Mouse (Mus musculus): ENCODE data around the gene Kcnq2.

Kcnq2 gene

DNA sequence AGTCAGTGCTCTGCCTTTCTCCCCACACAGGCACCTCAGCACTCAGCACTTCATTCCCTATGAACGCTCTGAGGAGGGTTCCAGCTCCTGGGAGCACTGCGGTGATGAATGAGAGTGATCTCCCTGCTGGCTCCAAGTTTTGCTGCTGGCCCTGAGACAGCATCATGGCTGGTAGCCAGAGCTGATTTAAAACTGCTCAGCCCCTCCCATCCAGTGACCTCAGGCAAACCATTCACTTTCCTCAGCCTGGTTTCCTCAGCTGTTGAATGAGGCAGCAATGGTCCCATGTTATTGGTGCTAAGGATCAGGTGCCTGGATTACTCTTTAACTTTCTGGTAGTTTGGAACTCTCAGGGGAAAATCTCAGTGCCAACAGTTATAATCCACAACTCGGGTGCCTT is 91.7 kb downstream of the Kcnq2 start, which contains the start of gene Chrna4:
Gene Chrna4, minus strand, starts transcription at position 110 of the 400 bp plus-strand sequence.
- no peak for DNase-seq (ENCODE audit: extremely low read depth, low read depth)

DNA sequence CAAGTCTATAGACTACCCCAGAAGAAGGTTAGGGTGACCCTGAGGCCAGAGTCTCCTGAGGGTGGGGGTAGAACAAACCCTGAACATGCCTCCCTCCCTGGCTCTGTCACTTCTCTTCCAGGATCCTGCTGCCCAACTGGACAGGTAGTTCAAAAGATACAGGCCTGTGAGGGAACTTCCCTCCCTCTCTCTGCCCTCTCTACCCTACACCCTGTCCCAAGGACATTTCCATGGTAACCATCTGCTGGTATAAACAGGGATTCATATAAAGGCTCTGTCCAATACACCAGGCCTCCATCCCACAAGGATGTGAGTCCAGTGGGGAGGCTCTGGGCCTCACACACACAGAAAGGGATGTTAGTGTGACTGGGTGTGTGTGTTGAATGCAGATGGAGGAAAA is 92.7 kb downstream of the Kcnq2 start:
- no peak for DNase-seq (ENCODE audit: extremely low read depth, low read depth)

GRCm38 (mm10) chr2:181041941-181042340 is 93.2 kb downstream of the Kcnq2 start:
- DNase-seq (ENCODE audit: extremely low read depth, low read depth) = no peak

DNA sequence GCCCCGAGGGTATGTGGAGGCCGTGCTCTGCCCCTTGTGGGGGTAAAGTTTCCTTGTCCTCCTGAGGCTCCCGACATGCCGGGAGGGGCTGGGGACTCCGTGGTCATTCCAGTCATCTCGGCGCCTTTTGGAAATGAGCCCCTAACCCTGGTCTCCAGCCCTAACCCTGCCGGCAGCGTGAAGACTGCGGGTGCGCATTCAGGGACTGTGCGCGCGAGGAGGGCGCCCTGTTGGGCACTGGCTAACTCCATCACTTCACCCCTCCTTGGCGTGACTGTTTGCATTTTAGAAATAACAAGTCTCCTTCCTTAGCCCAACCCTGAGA is 95.8 kb downstream of the Kcnq2 start:
- DNase-seq (ENCODE audit: extremely low read depth, low read depth) = no peak

- no peak for DNase-seq (ENCODE audit: extremely low read depth, low read depth)
These were observed 96.3 kb downstream of the Kcnq2 start for GRCm38 (mm10) chr2:181038644-181039355.

- no peak for DNase-seq (ENCODE audit: extremely low read depth, low read depth)
These were observed 98.5 kb downstream of the Kcnq2 start for GRCm38 (mm10) chr2:181036561-181036960.

DNA sequence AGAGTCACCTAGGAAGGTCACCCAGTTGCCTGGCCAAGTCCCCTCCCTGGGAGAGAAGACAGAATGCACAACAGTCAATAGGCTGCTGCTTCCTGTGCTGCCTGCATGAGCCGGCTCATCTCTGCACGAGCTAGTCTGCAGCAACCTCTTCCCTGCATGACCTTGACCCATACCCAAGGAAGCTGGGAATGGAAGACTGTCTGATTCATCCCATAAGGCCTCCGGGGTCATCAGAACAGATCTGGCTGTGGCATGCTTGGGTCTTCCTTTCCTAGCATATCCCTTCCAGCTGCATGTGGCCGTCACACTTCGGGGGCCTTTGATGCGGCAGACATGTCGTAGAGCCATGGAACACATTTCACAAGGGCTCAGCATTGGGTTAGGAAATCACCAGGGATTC is 99.9 kb downstream of the Kcnq2 start:
- no peak for DNase-seq (ENCODE audit: extremely low read depth, low read depth)

DNA sequence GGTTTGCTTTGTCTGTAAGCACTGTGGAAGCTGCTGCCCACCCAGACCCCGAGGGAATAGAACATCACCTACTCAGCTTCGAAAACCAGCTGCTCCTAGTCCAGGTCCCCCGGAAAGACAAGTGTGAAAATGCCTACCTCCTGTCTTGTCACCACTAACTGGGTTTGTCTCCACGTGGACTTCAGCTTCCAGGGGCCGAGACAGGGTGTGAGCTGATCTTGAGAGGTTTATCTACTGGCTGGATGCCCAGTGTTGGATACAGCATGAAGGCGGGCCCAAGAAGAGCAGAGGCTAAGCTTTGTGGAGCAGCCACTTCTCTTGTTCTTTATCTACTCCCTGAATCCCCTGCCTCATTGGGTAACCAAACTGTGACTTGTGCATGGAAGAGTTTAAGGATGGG is 101.8 kb downstream of the Kcnq2 start:
- DNase-seq (ENCODE audit: extremely low read depth, low read depth) = peak; percentile 7

- no peak for DNase-seq (ENCODE audit: extremely low read depth, low read depth)
These were observed 102.7 kb downstream of the Kcnq2 start for GRCm38 (mm10) chr2:181032407-181032806.

DNA sequence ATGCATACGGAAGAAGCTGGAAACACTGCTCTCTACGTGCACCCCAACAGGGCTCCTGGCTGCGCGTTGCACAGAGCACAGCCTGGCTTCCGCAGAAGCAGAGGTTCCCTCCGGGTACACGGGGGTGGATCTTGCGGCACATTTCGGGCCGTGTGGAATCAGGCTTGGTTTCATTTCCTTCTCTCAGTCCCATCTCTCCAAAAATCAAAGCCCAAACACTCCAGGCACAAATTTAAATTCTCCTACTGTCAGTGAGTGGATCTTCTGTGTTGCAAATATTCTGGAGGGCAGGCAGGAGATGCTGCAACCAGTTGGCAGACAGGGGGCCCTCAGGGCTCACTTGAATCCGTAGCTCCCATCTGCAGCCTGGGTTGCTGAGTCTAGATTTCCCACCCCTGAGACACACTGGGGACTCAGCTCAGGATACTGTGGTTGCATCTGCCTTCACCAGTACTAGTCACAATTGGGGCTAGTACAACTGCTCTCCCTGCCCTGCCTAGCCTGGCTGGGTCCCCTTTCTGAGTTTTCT is 103.6 kb downstream of the Kcnq2 start:
- DNase-seq (ENCODE audit: extremely low read depth, low read depth) = no peak
